Mouse (Mus musculus): Measurements from ENCODE around the gene Anks1b.

Anks1b gene

GRCm38 (mm10) chr10:90672135-90672534 lies 798.8 kb downstream of the Anks1b start:
- no peak for DNase-seq (ENCODE audit: low spot score)

GRCm38 (mm10) chr10:90674362-90674761 lies 801.1 kb downstream of the Anks1b start:
- peak; percentile 65 for DNase-seq (ENCODE audit: low spot score)

- no peak for DNase-seq (ENCODE audit: low spot score)
These were observed 804.1 kb downstream of the Anks1b start for GRCm38 (mm10) chr10:90677421-90677820.

DNA sequence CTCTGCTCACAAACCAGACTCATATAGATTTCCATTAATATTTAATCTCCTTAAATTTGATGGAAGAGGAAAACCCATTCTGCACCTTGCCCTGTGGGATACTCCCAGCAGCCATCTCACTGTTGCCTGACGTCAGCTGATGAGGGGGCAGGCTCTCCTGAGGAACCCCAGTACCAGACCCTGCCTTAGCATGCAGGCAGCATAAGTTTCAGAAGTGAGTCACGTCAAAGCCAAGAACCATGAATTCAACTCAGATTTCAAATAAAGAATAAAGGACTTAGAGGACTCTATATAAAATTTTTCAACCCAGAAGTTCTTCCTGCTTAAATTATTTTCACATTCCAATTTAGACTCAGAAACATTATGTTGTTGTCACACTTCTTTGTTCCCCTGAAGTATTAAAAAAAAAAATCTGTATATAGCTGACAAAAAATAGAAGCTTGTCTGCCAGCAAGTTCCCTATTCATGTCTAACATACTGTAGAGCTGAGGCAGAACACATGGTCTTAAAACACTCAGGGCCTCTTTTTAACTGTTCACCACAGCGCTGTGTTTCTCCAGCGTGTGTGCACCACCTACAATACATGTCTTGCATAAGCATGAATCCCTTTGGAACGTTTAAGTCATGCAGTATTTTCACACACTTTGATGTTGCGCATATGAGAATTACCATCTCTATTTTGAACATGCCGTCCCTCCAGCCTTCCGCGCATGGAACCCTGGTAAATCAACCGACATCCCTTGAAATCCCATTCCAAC lies 806.6 kb downstream of the Anks1b start:
- peak; percentile 49 for DNase-seq (ENCODE audit: low spot score)

DNA sequence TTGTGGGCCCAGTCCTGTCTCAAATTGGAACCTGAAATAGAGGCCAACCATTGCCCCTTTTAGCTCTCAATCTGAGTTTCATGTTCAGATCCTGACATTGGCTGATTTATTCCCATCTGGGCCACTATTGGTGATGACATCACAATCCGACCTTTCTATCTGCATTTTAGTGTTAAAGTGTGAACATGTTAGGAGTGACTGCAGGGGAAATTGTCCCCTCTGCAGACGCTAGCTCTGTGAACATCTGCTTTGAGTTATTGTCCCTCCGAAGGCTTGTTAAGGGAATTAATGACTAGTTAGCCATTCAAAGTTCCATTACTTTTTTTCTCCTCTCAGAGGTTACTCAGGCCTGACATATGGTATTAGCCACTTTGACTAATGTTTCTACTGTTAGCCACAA lies 810.5 kb downstream of the Anks1b start:
- DNase-seq (ENCODE audit: low spot score) = no peak

DNA sequence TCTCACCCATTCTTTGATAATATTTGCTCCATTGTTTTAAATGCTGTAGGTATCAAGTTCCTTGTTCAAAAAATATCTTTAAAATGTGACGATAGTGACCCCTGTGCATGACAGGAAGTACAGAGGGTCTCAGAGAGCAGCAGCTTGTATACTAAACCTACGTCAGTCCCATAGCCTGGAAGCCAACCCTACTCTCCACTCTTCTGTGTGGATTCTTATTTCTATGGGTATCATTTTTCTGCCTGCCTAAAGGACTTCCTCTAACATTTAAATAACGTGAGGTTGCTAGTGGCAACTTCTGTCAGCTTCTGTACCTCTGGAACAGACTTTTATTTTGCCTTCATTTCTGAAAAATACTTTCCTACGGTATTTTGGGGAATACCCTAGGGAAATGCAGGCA lies 812.1 kb downstream of the Anks1b start:
- no peak for DNase-seq (ENCODE audit: low spot score)

- no peak for DNase-seq (ENCODE audit: low spot score)
These were observed 814.8 kb downstream of the Anks1b start for GRCm38 (mm10) chr10:90688153-90688552.

GRCm38 (mm10) chr10:90688696-90689252 lies 815.5 kb downstream of the Anks1b start:
- no peak for DNase-seq (ENCODE audit: low spot score)

DNA sequence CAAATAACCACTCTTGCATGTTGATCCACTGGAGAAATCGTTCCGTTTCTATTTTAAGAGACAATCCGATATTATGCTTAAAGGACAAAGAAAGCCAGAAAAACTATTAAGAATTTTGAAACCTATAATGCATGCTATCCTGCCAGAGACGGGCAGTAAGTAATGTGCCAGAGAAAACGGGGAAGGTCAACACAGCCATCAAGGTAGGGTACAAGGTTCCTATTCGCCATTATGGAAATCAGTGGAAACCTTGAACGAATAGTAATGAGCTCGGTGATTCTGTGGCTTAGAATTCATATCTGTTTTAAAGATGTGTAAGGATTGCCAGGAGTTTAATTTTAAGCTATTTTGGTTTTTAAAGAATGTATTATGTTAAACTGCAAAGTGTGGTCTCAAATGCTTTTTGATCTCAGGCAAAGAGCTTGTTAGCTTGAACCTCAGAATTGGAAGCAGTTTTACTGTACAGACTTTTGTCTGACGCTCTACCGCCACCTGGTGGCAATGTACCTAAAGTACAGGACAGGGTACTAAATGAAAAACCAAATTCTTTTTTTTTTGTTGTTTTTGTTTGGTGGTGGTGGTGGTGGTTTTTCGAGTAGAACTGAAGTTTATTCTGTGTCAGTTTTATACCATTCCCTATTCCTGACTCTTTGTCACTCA lies 816.7 kb downstream of the Anks1b start:
- peak; percentile 65 for DNase-seq (ENCODE audit: low spot score)

DNA sequence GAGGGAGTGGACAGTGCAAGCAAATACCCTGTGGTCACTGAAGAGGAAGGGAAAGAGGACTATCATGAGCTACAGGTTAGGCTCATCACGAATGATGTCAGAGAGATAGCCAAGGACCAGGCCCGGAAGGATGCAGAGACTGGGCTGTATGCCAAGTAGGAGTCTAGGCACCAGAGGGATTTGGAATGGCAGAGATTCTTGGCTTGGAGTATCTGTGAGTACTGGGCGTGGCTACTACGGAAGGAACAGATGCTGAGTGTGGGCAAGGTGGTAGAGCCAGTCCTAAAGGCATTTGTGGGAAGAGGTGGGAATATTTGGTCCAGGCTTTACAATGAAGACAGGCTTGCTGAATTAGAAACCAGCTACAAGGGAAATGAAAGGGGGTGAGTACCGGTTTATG lies 823.4 kb downstream of the Anks1b start:
- DNase-seq (ENCODE audit: low spot score) = no peak

DNA sequence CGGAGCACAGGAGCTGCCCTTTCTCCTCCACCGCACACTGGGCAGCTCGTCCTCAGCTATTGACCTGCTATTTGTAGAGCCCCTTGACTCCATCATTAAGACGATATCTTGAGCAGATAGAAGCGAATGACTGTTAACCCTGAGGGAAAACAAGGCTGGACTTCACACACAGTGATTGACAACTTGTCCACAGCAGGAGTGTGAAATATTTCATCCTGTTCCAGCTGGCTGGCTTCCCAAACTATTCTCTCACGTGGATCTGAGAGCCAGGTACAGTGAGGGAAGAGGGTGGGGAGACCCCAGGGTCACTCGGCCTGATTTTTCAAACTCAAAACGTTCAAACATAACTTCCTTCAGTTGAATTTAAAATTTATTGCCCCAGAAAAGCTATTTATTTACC lies 824.1 kb downstream of the Anks1b start:
- DNase-seq (ENCODE audit: low spot score) = no peak

DNA sequence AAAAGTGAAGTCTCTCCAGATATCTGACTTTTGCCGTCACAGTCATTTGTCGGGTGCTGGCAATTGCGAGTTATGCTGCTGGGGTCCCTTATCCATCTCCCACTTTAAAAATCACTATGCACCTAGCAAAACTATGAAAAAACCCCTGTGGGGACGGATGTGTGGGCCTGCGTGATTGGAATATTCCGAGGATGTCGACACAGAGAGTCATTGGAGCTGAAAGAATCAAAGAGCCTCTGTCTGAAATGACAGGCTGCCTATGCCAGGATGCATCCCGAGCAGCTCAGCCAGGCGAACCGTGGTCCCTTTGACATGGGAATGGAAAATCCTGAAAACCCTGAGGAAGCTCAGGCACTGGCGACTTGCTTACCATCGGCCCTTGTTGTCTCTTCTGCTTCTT lies 825.9 kb downstream of the Anks1b start:
- no peak for DNase-seq (ENCODE audit: low spot score)

- no peak for DNase-seq (ENCODE audit: low spot score)
These were observed 831.3 kb downstream of the Anks1b start for GRCm38 (mm10) chr10:90704602-90705001.

- DNase-seq (ENCODE audit: low spot score) = no peak
These were observed 835.7 kb downstream of the Anks1b start for GRCm38 (mm10) chr10:90708822-90709601.

DNA sequence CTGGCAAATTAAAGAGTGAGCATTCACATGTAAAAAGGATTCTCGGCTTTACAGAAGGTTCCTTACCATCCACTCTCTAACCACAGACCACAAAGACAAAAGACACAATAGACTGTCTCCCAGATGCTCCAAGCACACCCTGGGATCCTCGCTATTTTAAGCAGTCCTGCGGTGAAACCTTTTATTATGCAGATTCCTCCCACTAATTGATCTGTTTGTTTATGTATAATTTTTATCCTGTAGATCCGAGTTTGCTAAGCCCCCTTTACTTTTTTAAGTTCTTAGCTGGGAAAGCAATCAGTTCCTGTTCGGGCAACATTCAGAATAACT lies 836.3 kb downstream of the Anks1b start:
- no peak for DNase-seq (ENCODE audit: low spot score)

- no peak for DNase-seq (ENCODE audit: low spot score)
These were observed 844.7 kb downstream of the Anks1b start for GRCm38 (mm10) chr10:90717961-90718360.

DNA sequence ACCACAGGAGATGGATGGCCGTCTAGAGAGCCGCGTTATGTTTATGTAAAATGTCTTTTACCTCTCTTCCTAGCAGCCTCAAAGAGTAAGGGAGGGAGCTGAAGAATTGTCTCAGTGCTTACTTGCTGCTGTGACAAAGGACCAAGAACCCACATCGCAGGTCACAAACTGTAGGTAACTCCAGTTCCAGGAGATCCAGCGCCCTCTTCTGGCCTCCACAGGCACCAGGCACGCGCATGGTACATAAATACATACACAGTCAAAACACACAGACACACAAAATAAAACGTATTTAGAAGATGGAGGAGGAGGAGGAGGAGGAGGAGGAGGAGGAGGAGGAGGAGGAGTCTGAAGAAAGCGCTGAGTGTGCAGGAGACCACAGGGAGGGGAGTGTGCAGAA lies 845.4 kb downstream of the Anks1b start:
- DNase-seq (ENCODE audit: low spot score) = no peak

DNA sequence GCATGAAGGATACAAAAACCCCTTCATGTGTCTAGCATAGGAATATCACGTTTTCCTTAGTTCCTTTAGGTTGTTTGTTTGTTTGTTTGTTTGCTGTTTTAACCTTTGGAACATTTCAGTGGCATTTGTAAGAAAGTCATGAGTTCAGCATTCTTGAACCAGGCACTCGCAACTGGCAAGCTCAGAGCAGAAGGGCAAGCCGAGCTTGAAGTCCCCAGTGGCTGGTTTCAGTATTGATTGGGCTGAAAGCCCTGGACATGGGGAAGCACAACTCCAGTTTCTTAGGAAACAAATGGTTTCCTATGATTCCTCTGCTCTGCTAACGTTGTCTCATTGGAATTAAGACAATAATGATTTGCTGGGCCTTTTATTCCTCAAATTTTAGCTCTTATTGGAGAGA lies 846.7 kb downstream of the Anks1b start:
- no peak for DNase-seq (ENCODE audit: low spot score)

DNA sequence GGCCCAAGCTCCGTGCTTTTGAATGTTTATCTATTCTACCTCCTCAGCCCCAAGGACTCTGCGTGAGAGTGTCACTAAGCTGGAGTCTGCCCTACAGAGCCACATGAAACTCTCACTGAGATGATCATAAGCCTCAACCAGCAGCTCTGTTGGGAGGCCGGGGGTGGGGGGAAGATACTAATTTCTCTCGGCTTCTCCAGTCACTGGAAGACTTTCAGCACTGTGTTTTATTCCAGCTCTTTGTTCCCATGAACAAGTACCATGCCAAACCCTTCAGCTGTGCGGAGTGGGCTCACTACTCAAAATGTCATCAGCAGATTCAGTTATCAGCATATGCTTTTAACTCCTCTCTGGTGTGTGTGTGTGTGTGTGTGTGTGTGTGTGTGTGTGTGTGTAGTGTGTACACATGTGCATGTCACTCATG lies 849.8 kb downstream of the Anks1b start:
- DNase-seq (ENCODE audit: low spot score) = no peak

DNA sequence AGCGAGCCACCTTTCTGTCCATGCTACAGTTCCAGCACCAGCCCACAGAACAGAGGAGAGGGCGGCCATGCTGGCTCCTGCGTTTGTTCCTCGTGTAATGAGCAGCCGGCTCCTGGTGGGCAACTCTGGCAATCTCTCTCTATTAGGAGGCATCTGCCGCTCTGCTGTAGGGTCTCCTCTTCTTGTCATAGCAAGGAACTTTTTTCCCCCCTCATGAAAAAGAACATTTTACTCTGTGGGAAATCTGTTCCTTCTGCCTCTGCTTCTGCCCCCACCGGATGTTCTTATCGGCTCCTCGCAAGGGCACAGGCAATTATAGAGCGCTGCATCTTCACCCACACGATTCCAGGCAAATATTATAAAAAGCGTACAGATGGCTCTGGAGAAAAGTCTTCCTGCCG lies 850.6 kb downstream of the Anks1b start:
- DNase-seq (ENCODE audit: low spot score) = peak; percentile 50

DNA sequence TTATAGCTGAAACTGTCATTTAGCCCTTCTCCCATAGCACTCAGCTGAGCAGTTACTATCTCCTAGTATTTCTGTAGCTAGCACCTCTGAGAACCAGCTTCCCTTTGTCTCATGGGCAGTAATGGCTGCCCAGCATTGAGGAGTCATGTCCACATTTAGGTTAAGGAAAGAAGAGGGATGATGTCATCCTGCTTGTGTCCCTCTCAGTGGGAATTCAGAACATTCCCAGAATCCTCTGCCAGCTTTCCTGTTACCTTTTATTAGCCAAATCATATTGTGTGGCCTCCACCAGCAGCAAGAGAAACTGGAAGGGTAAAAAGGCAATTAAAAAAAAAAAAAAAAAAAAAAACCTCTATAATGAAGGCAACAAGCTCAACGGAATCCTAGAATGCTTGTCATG lies 851.6 kb downstream of the Anks1b start:
- no peak for DNase-seq (ENCODE audit: low spot score)

- DNase-seq (ENCODE audit: low spot score) = peak; percentile 81
These were observed 855.4 kb downstream of the Anks1b start for GRCm38 (mm10) chr10:90728401-90729358.
